Mouse (Mus musculus) hindbrain, postnatal 0 days (tissue): ENCODE data around the gene Pcsk1n. TPM values are rescaled to one million over a fixed set of nuclear protein-coding genes. Genes with fewer than 3 reads are reported as not detected.
"Not testable (repeated sequence)": the region's sequence is repeated elsewhere in the genome, so short reads cannot be mapped to it uniquely, and the experiment has no call there.

Experiments
- ATAC-seq: fragments of 200-750 bp; cut with Nextera tagmentation; 2 replicates; pipeline ENCODE4 v1.8.0; 2017; ENCODE audit warnings: mild to moderate bottlenecking, moderate TSS enrichment, moderate library complexity
- DNase-seq: peaks from one replicate; pipeline ENCODE4 v3.0.0-alpha.2; 2015; ENCODE audit warnings: low spot score
- H3K27ac ChIP-seq: fragments of 300-500 bp; sonication (generic); 2 replicates; pipeline ENCODE4 v1.5.1; 2014; ENCODE audit warnings: mild to moderate bottlenecking
- H3K27me3 ChIP-seq: fragments of 300-500 bp; sonication (generic); 2 replicates; pipeline ENCODE4 v1.6.1; 2014; ENCODE audit warnings: low read length, mixed read lengths; ENCODE audit not compliant: insufficient read depth
- H3K36me3 ChIP-seq: fragments of 300-500 bp; sonication (generic); 2 replicates; pipeline ENCODE4 v1.6.1; 2014; ENCODE audit warnings: low read length, mixed read lengths; ENCODE audit not compliant: insufficient read depth
- H3K4me1 ChIP-seq: fragments of 300-500 bp; sonication (generic); 2 replicates; pipeline ENCODE4 v1.6.1; 2014; ENCODE audit warnings: antibody characterized with exemption, low read length, mixed read lengths; ENCODE audit not compliant: insufficient read depth
- H3K4me2 ChIP-seq: fragments of 300-500 bp; sonication (generic); 2 replicates; pipeline ENCODE4 v1.6.1; 2014; ENCODE audit warnings: low read depth, mild to moderate bottlenecking, low read length, moderate library complexity, mixed read lengths
- H3K4me3 ChIP-seq: fragments of 300-500 bp; sonication (generic); 2 replicates; pipeline ENCODE4 v1.5.1; 2014; ENCODE audit warnings: low read length
- H3K9ac ChIP-seq: fragments of 300-500 bp; sonication (generic); replicated peaks from 2 replicates; pipeline ENCODE4 v1.6.1; 2014; ENCODE audit warnings: mild to moderate bottlenecking, low read length, moderate library complexity, mixed read lengths
- H3K9me3 ChIP-seq: fragments of 300-500 bp; sonication (generic); 2 replicates; pipeline ENCODE4 v1.6.1; 2016; ENCODE audit warnings: low read length, mixed read lengths
- CTCF ChIP-seq: IDR thresholded peaks from 2 replicates; pipeline ENCODE4 v1.5.1; 2016; ENCODE audit warnings: antibody characterized with exemption, control low read depth, low read depth
- WGBS: fragments of 180-500 bp; shearing (Covaris S2); extraction: QIAGEN DNeasy Blood & Tissue Kit; methylation state at CpG from one replicate; pipeline ENCODE4 v1.1.7; 2014; 5-methylcytosine and 5-hydroxymethylcytosine counted together
- polyA plus RNA-seq: library from polyadenylated mRNA; unstranded; fragments of >200 nt; fragmentation: Nextera tagmentation; extraction: Ambion mirVana; gene quantifications from 2 replicates; pipeline ENCODE4 v1.2.1, GENCODE M21; 2015
- total RNA-seq: library from RNA; depleted of rRNA; stranded (reverse); fragments of >200 nt; gene quantifications from 2 replicates; pipeline ENCODE4 v1.2.3, GENCODE M21; 2014

Gene Pcsk1n
- total and polyA plus RNA-seq, 2 experiments from 2014 or later, result 124 to 465 TPM

DNA sequence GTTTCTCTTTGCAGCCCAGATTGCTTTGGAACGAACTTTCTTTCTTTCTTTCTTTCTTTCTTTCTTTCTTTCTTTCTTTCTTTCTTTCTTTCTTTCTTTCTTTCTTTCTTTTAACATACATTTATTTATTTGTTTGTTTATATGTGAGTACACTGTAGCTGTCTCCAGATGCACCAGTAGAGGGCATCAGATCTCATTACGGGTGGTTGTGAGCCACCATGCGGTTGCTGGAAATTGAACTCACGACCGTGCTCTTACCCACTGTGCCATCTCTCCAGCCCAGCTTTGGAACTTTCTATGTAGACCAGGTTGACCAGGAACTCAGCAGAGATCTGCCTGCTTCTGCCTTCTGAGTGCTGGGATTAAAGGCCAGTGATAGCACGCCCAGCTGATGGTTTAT, 1.7 kb upstream of the Pcsk1n start:
- H3K9me3 ChIP-seq, DNase-seq, H3K4me3 ChIP-seq, H3K9ac ChIP-seq, H3K36me3 ChIP-seq, H3K4me1 ChIP-seq, H3K4me2 ChIP-seq, ATAC-seq, H3K27me3 ChIP-seq, H3K27ac ChIP-seq: not testable (repeated sequence)
- WGBS, result 77% methylated on average over 6 of the region's 6 CpGs
- TF ChIP-seq CTCF, result 0 out of 2 replicates have a peak, but pooled peaks have one; percentile 4

DNA sequence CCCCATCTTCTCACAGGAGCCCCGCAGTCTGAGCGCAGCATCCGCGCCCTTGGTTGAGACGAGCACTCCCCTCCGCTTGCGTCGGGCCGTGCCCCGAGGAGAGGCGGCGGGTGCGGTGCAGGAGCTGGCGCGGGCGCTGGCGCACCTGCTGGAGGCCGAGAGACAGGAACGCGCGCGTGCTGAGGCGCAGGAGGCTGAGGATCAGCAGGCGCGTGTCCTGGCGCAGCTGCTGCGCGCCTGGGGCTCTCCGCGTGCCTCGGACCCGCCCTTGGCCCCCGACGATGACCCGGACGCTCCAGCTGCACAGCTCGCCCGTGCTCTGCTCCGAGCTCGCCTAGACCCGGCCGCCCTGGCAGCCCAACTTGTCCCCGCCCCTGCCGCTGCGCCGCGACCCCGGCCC, 2.4 kb downstream of the Pcsk1n start:
- no peak for TF ChIP-seq CTCF
- H3K36me3 ChIP-seq, result no peaks in the 10 kb centered on the region
- H3K4me2 ChIP-seq, result peak overlapping the region; percentile 56
- H3K9ac ChIP-seq, result peak overlapping the region; percentile 45
- H3K27ac ChIP-seq, result peak overlapping the region; percentile 15
- 20% methylated on average over 47 of the region's 48 CpGs for WGBS
- DNase-seq (peak; percentile 27), ATAC-seq (no peak; the same call in 1 of the 2 replicates)
- H3K9me3 ChIP-seq, result no peaks in the 10 kb centered on the region
- H3K4me3 ChIP-seq, result peak overlapping the region; percentile 44
- H3K4me1 ChIP-seq, result no peaks in the 10 kb centered on the region
- H3K27me3 ChIP-seq, result no peaks in the 10 kb centered on the region

GRCm38 (mm10) chrX:7926266-7926665, 6.6 kb downstream of the Pcsk1n start:
- Histone ChIP-seq H3K27me3 (no peaks in the 10 kb centered on the region), H3K9me3 (no peaks in the 10 kb centered on the region), H3K4me1 (no peaks in the 10 kb centered on the region), H3K36me3 (no peaks in the 10 kb centered on the region; the same call in 1 of the 2 replicates), H3K4me2 (no peak overlapping the region), H3K9ac (no peak overlapping the region), H3K4me3 (no peak overlapping the region), H3K27ac (no peak overlapping the region)
- ATAC-seq (no peak), DNase-seq (no peak)
- TF ChIP-seq CTCF, result no peak
- 77% methylated on average over 6 of the region's 6 CpGs for WGBS

- H3K4me1 ChIP-seq, result no peaks in the 10 kb centered on the region
- WGBS, result 36% methylated on average over 10 of the region's 10 CpGs
- DNase-seq, result no peak
- H3K9me3 ChIP-seq, result no peaks in the 10 kb centered on the region
- no peak overlapping the region for H3K27ac ChIP-seq
- no peak overlapping the region for H3K4me3 ChIP-seq
- TF ChIP-seq CTCF, result no peak
- no peak overlapping the region for H3K9ac ChIP-seq
- H3K4me2 ChIP-seq, result no peak overlapping the region
- ATAC-seq, result no peak
- no peaks in the 10 kb centered on the region for H3K27me3 ChIP-seq
- H3K36me3 ChIP-seq, result no peaks in the 10 kb centered on the region; the same call in 1 of the 2 replicates
These were observed 7.5 kb downstream of the Pcsk1n start for GRCm38 (mm10) chrX:7927116-7927515.

DNA sequence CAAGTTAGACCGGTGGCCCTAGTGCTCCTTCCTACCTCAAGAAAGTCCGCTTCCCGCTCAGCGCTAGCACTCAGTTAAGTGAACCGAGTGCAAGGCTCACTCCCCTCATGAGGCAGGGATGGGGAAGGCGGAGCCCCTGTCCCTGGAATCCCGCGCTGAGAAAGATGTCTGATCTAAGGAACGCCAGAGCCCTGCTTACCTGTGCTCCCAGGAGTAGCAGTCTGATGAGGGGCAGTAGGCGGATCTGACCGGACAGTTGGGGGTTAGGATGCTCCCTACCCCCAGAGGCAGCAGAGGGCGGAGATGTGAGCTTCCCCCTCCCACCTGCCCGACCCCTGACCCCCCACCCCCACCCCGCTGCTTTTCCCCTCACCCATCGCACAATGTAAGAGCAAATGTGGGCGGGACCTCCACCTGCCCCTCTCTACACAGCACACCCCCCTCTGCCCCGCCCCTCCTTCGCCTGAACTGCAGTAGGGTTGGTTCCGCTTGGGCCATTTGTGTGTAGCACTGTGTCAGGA, 8.7 kb downstream of the Pcsk1n start, which contains the start of gene Eras:
Eras (minus strand) TSS at position 338 of the 521 bp plus-strand sequence.
- TF ChIP-seq CTCF, result no peak
- Histone ChIP-seq H3K4me1 (no peaks in the 10 kb centered on the region), H3K4me3 (no peak within 1 kb of the TSS), H3K27ac (no peak within 1 kb of the TSS), H3K9me3 (no peaks in the 10 kb centered on the region), H3K9ac (no peak within 1 kb of the TSS), H3K27me3 (no peaks in the 10 kb centered on the region), H3K4me2 (no peak within 1 kb of the TSS), H3K36me3 (no peaks in the 10 kb centered on the region; the same call in 1 of the 2 replicates)
- WGBS, result 23% methylated on average over 19 of the region's 19 CpGs
- ATAC-seq, result no peak
- no peak for DNase-seq

DNA sequence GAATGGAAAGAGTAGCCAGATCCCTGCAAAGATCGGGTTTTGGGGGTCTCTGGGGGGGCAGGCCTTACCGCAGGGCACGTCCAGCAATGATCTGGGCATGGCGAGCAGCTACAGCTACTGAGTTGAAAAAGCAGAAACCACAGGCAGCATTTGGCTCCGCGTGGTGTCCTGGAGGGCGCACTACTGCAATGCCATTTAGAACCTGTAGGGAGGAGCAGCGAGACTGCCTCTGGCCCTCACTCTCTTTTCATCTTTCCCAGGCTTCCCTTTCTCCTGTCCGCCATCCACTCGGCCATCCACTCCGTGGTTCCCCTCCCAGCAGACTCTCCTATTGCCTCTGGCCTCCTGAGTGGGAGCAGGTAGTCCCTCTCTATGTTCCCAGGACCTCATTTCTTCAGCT, 17.3 kb downstream of the Pcsk1n start:
- no peaks in the 10 kb centered on the region for H3K27me3 ChIP-seq
- no peaks in the 10 kb centered on the region; the same call in 1 of the 2 replicates for H3K36me3 ChIP-seq
- 42% methylated on average over 11 of the region's 11 CpGs for WGBS
- TF ChIP-seq CTCF, result peak; percentile 46
- H3K9ac ChIP-seq, result no peak overlapping the region
- H3K4me2 ChIP-seq, result no peak overlapping the region
- no peaks in the 10 kb centered on the region for H3K4me1 ChIP-seq
- no peak overlapping the region for H3K4me3 ChIP-seq
- H3K27ac ChIP-seq, result no peak overlapping the region
- no peaks in the 10 kb centered on the region for H3K9me3 ChIP-seq
- ATAC-seq (no peak), DNase-seq (no peak)

DNA sequence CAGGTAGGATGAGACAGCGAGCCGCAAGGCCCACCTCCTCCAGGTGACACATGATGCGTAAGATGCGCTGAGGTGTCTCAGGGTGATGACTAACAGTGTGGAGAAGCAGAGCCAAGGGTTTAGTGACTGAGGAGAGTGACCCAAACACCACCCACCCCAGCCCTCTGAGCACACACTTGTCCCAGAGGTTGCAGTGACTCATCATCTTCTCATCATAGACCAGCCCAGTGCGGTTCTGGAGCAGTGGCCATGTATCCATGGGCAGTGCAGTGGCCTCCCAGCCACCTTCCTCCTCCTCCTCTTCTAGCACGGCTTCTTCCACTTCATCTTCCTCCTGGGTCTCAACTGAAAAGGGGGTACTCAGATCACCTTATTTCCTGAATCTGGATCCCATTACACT, 18.0 kb downstream of the Pcsk1n start:
- DNase-seq (no peak), ATAC-seq (no peak)
- WGBS, result 93% methylated on average over 6 of the region's 6 CpGs
- Histone ChIP-seq H3K9ac (no peak overlapping the region), H3K9me3 (no peaks in the 10 kb centered on the region), H3K27me3 (no peaks in the 10 kb centered on the region), H3K4me3 (no peak overlapping the region), H3K4me1 (no peaks in the 10 kb centered on the region), H3K4me2 (no peak overlapping the region), H3K27ac (no peak overlapping the region), H3K36me3 (no peaks in the 10 kb centered on the region; the same call in 1 of the 2 replicates)
- TF ChIP-seq CTCF, result no peak
